Mouse (Mus musculus) embryonic stem cell, embryonic (primary cell): ENCODE results near the gene Mtx1.

Experiments
- CTCF ChIA-PET, 4 experiments: fragments of 300-600 bp in 2 of 4; fragments of 350-600 bp in 2 of 4; sonication (Branson Sonifier 250); formaldehyde crosslinking; loops; one replicate each; lab custom pipeline; 2022; ENCODE audit warnings: inconsistent platforms in 2 of 4; lab: Charles Lee
- POLR2A ChIA-PET, 4 experiments: fragments of 300-600 bp in 2 of 4; fragments of 350-600 bp in 2 of 4; sonication (Branson Sonifier 250); formaldehyde crosslinking; loops; one replicate each; lab custom pipeline; 2022; ENCODE audit warnings: antibody characterized with exemption in 4 of 4, inconsistent platforms in 1 of 4; lab: Charles Lee

Mtx1 gene

DNA sequence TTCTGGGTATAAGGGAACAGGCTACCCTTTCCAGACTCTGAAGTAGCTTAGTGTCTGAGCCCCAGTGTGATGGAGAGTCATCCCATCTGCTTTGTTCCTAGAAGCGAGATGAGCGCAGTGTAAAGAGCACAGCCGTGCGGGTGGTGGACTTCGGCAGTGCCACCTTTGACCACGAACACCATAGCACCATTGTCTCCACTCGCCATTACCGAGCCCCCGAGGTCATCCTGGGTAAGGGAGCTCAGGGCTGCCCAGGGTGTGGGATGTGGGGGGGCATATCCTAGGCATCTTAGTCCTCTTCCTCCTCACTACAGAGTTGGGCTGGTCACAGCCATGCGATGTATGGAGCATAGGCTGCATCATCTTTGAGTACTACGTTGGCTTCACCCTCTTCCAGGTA, 52.0 kb downstream of the Mtx1 start:
- CTCF ChIA-PET = no interaction called here
- POLR2A ChIA-PET = interaction anchor here in 2 of 4 experiments (0.7 to 5.1 kb wide), 4 partner anchors 9 to 51 kb away, joined by 3 to 55 read pairs (median 8); partner anchors contain the start of gene Clk2 (in 1 of the 2)

- CTCF ChIA-PET = interaction anchor here in 3 of 4 experiments (0.6 to 0.8 kb wide), 3 partner anchors 10 to 193 kb away, joined by 3 to 4 read pairs (median 3); partner anchors contain the start of gene Scamp3 (in 1 of the 3)
- POLR2A ChIA-PET = interaction anchor here in 2 of 4 experiments (0.7 to 7.1 kb wide), 6 partner anchors 10 to 1097 kb away, joined by 3 to 61 read pairs (median 7); partner anchors contain the start of genes Scamp3 (in 2 of the 2) and Fdps (in 1 of the 2)
Measured at GRCm38 (mm10) chr3:89166945-89167344, 59.9 kb downstream of the Mtx1 start.

GRCm38 (mm10) chr3:89165268-89165870, 61.5 kb downstream of the Mtx1 start:
- ChIA-PET POLR2A (interaction anchor here (0.8 to 7.1 kb wide), 23 partner anchors 8 to 289 kb away, joined by 3 to 61 read pairs (median 5); partner anchors contain the start of genes Scamp3 (in 3 of the 4), Fam189b (in 2 of the 4), Cks1b (in 1 of the 4) and Fdps (in 1 of the 4)), CTCF (interaction anchor here in 1 of 4 experiments (1.2 to 1.8 kb wide), 4 partner anchors 18 to 78 kb away, joined by 3 to 7 read pairs (median 6); partner anchors contain the start of genes Fam189b and Pklr)

GRCm38 (mm10) chr3:89164506-89165267, 62.2 kb downstream of the Mtx1 start, which contains the start of gene Clk2:
Gene Clk2 (plus strand): TSS chr3:89164795.
- ChIA-PET POLR2A (interaction anchor here (0.6 to 7.1 kb wide), 37 partner anchors 9 to 884 kb away, joined by 3 to 61 read pairs (median 5); partner anchors contain the start of genes Scamp3 (in 4 of the 4), Fam189b (in 3 of the 4), Fdps (in 2 of the 4) and Cks1b (in 1 of the 4)), CTCF (interaction anchor here in 1 of 4 experiments (0.9 to 1.8 kb wide), 7 partner anchors 18 to 1005 kb away, joined by 3 to 7 read pairs (median 5); partner anchors contain the start of genes Fam189b and Pklr)

- CTCF ChIA-PET = interaction anchor here in 2 of 4 experiments (0.6 to 1.8 kb wide), 9 partner anchors 19 to 1004 kb away, joined by 3 to 7 read pairs (median 5); partner anchors contain the start of genes Pklr (in 2 of the 2) and Fam189b (in 1 of the 2)
Measured at GRCm38 (mm10) chr3:89163643-89164245, 63.1 kb downstream of the Mtx1 start.

GRCm38 (mm10) chr3:89163123-89163522, 63.8 kb downstream of the Mtx1 start:
- POLR2A ChIA-PET = interaction anchor here in 3 of 4 experiments (0.6 to 7.1 kb wide), 13 partner anchors 12 to 61 kb away, joined by 3 to 61 read pairs (median 4); partner anchors contain the start of genes Scamp3 (in 3 of the 3), Fam189b (in 2 of the 3), Fdps (in 2 of the 3) and Gba (in 1 of the 3)
- CTCF ChIA-PET = interaction anchor here in 2 of 4 experiments (0.6 to 0.9 kb wide), 2 partner anchors 27 to 52 kb away, joined by 4 to 5 read pairs; partner anchors contain the start of genes Pklr (in 1 of the 2) and Thbs3 (in 1 of the 2)

More at GRCm38 (mm10) chr3:89163643-89164245, 63.1 kb downstream of the Mtx1 start:
- POLR2A ChIA-PET = interaction anchor here (0.6 to 7.1 kb wide), 34 partner anchors 10 to 932 kb away, joined by 3 to 61 read pairs (median 4); partner anchors contain the start of genes Scamp3 (in 4 of the 4), Fam189b (in 2 of the 4), Fdps (in 2 of the 4) and Cks1b (in 1 of the 4)

GRCm38 (mm10) chr3:89161786-89162185, 65.1 kb downstream of the Mtx1 start:
- ChIA-PET CTCF (interaction anchor here in 3 of 4 experiments (0.6 to 0.7 kb wide), 4 partner anchors 14 to 1525 kb away, joined by 3 to 10 read pairs (median 6); no protein-coding TSS in a partner anchor), POLR2A (interaction anchor here in 3 of 4 experiments (0.6 to 7.1 kb wide), 10 partner anchors 8 to 534 kb away, joined by 3 to 61 read pairs (median 4); partner anchors contain the start of gene Scamp3 (in 1 of the 3))

- CTCF ChIA-PET = interaction anchor here in 3 of 4 experiments (0.6 to 4.1 kb wide), 6 partner anchors 11 to 596 kb away, joined by 3 to 18 read pairs (median 8); partner anchors contain the start of genes Pklr (in 1 of the 3) and Scamp3 (in 1 of the 3)
- POLR2A ChIA-PET = interaction anchor here in 2 of 4 experiments (0.5 to 2.4 kb wide), 10 partner anchors 13 to 211 kb away, joined by 3 to 10 read pairs (median 4); partner anchors contain the start of genes Fdps (in 2 of the 2) and Scamp3 (in 1 of the 2)
Measured at GRCm38 (mm10) chr3:89161207-89161606, 65.7 kb downstream of the Mtx1 start.

DNA sequence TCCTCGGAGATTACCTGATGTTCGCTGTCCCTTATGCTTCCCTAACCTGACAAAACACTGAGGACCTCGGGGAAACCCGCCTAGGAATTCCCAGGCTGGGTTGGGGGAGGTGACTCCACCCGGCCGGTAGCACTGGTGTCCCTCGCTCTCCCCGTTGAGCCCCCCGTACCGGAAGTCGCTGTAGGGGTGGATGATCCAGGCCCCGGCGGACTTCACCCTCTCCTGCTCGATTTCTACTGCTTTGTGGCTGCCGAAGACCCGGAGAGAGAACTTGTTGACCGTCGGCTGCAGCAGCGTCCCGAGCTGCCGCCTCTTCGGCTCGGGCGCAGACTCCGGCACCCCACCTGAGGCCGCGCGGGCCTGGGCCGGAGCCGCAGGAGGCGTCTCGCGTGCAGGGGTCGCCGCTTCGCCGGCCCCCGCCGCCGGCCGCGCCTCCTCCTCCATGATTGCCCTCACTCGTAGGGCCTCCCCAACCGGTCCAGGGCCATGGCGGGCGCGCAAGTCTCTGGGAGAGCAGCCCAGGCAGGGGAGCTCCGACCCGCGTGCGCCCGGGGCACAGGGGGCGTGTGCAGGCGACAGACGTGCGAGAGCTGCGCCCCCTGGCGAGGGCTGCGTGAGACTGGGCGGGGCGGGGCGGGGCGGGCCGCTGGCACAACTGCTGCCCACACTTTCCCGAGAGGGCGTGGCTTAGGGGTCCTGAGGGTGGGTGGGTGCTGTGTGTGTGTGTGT, 67.1 kb downstream of the Mtx1 start, which contains the start of gene Hcn3:
Gene Hcn3 (minus strand): TSS at position 581 of the 729 bp plus-strand sequence.
- ChIA-PET CTCF (interaction anchor here (0.5 to 4.1 kb wide), 43 partner anchors 10 to 1293 kb away, joined by 3 to 18 read pairs (median 4); partner anchors contain the start of genes Fam189b (in 2 of the 4), Pklr (in 2 of the 4), Scamp3 (in 2 of the 4) and Fdps (in 1 of the 4)), POLR2A (interaction anchor here in 3 of 4 experiments (0.6 to 2.6 kb wide), 38 partner anchors 10 to 885 kb away, joined by 3 to 17 read pairs (median 4); partner anchors contain the start of genes Fam189b (in 3 of the 3), Scamp3 (in 3 of the 3), Fdps (in 2 of the 3) and Dcst1 (in 1 of the 3))

GRCm38 (mm10) chr3:89159211-89159610, 67.7 kb downstream of the Mtx1 start:
- ChIA-PET CTCF (interaction anchor here (0.5 to 4.1 kb wide), 19 partner anchors 10 to 1292 kb away, joined by 3 to 18 read pairs (median 5); partner anchors contain the start of genes Fam189b (in 2 of the 4), Pklr (in 2 of the 4), Fdps (in 1 of the 4) and Gm43738 (in 1 of the 4)), POLR2A (interaction anchor here in 3 of 4 experiments (0.6 to 2.6 kb wide), 22 partner anchors 9 to 209 kb away, joined by 3 to 17 read pairs (median 5); partner anchors contain the start of genes Scamp3 (in 3 of the 3), Rusc1 (in 2 of the 3), Dcst1 (in 1 of the 3) and Fam189b (in 1 of the 3))
